Mouse (Mus musculus): ENCODE data around the gene Olfr1014. TPM values are rescaled to one million over a fixed set of nuclear protein-coding genes. Genes with fewer than 3 reads are reported as not detected.
A peak's percentile ranks its signal among the peaks of the same experiment; 100 is the strongest.

The Olfr1014 gene
- not detected for polyA plus RNA-seq (2012; fragmentation: generic; extraction: Trizol)

DNA sequence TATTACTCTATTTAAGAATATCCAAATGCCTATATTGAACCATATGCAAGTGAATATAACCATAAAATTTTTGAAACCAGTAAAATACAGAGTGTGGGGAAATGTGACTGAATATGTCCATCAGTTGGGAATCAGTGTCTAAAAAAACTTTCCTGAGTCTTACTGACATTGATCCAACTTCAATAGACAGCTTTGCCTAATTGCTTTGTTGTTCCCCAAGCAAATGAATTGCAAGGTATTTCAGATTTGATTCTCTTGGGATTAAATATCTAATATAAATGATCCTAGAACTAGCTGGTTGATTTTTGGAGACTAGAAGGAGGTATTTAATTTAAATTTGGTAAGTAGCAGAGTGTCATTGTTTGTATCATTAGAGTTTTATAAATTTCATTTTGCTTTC is at the start of gene Olfr1014:
Olfr1014 (plus strand) TSS at position 301 of the 400 bp plus-strand sequence.
- Histone ChIP-seq H3K36me3 (ENCODE audit: control insufficient read depth, insufficient read depth) (no peaks in the 10 kb centered on the region), H3K4me2 (ENCODE audit: low read depth) (no peak within 1 kb of the TSS), H3K4me3 (no peak within 1 kb of the TSS), H3K27me3 (ENCODE audit: control insufficient read depth, insufficient read depth, insufficient read length) (no peaks in the 10 kb centered on the region), H3K79me2 (ENCODE audit: control insufficient read depth, insufficient read depth) (no peaks in the 10 kb centered on the region), H3ac (ENCODE audit: control insufficient read depth, insufficient read length) (no peak within 1 kb of the TSS)
- no peak for TF ChIP-seq MYOD1 (IDR thresholded peaks at IDR 0.05; ENCODE audit: control insufficient read depth in 1 of 3, insufficient read length in 2 of 3, low read depth in 2 of 3)
- TF ChIP-seq MAX (IDR thresholded peaks at IDR 0.05; ENCODE audit: low read depth) = no peak
- no peak for TF ChIP-seq TCF3 (IDR thresholded peaks at IDR 0.05; ENCODE audit: insufficient read length, low read depth)
- TF ChIP-seq MYOG (IDR thresholded peaks at IDR 0.05; ENCODE audit: control insufficient read depth in 1 of 3, insufficient read depth in 1 of 3, insufficient read length in 2 of 3, low read depth in 2 of 3) = no peak
- TF ChIP-seq TCF12 (IDR thresholded peaks at IDR 0.05; ENCODE audit: insufficient read depth, poor library complexity, severe bottlenecking) = no peak
- no peak for TF ChIP-seq CEBPB (IDR thresholded peaks at IDR 0.05; ENCODE audit: insufficient read depth, poor library complexity, severe bottlenecking)
- no peak for TF ChIP-seq E2F4 (IDR thresholded peaks at IDR 0.05; ENCODE audit: insufficient read depth)
- no peak for TF ChIP-seq USF1 (IDR thresholded peaks at IDR 0.05; ENCODE audit: low read depth)
- TF ChIP-seq REST (IDR thresholded peaks at IDR 0.05; ENCODE audit: insufficient read depth, insufficient read length) = no peak
- TF ChIP-seq SRF (IDR thresholded peaks at IDR 0.05; ENCODE audit: control insufficient read depth, insufficient read length, low read depth) = no peak
- no peak for TF ChIP-seq POLR2A (IDR thresholded peaks at IDR 0.05; ENCODE audit: insufficient read length, low read depth)
- no peak for TF ChIP-seq POLR2AphosphoS2 (IDR thresholded peaks at IDR 0.05; ENCODE audit: insufficient read length, low read depth)

DNA sequence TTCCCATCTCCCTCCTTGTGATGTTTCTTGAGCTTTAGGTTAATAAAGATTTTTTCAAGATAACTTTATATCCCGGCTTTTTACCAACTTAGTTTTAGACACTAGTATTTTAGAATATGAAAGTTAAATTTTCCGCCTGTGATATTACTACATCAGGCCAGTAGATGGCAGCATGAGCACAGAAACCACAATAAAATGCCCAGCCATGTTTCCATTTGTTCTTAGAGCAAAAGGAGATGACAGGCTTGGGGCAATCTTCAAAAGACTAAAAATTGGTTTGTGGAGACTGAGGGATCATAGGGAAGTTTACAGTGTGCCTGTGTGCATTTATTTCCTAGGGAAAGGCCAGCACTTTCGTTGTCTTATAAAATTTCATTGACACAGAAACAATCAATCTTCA is 46.7 kb upstream of the Olfr1014 start:
- TF ChIP-seq SRF (IDR thresholded peaks at IDR 0.05; ENCODE audit: control insufficient read depth, insufficient read length, low read depth) (no peak), TCF3 (IDR thresholded peaks at IDR 0.05; ENCODE audit: insufficient read length, low read depth) (no peak), E2F4 (IDR thresholded peaks at IDR 0.05; ENCODE audit: insufficient read depth) (no peak), TCF12 (IDR thresholded peaks at IDR 0.05; ENCODE audit: insufficient read depth, poor library complexity, severe bottlenecking) (no peak), POLR2A (IDR thresholded peaks at IDR 0.05; ENCODE audit: insufficient read length, low read depth) (no peak), MYOG (IDR thresholded peaks at IDR 0.05; ENCODE audit: control insufficient read depth in 1 of 3, insufficient read depth in 1 of 3, insufficient read length in 2 of 3, low read depth in 2 of 3) (no peak), REST (IDR thresholded peaks at IDR 0.05; ENCODE audit: insufficient read depth, insufficient read length) (no peak), MYOD1 (IDR thresholded peaks at IDR 0.05; ENCODE audit: control insufficient read depth in 1 of 3, insufficient read length in 2 of 3, low read depth in 2 of 3) (no peak), CEBPB (IDR thresholded peaks at IDR 0.05; ENCODE audit: insufficient read depth, poor library complexity, severe bottlenecking) (no peak), MAX (IDR thresholded peaks at IDR 0.05; ENCODE audit: low read depth) (no peak), POLR2AphosphoS2 (IDR thresholded peaks at IDR 0.05; ENCODE audit: insufficient read length, low read depth) (no peak)
- Histone ChIP-seq H3K79me2 (ENCODE audit: control insufficient read depth, insufficient read depth) (no peaks in the 10 kb centered on the region), H3K4me2 (ENCODE audit: low read depth) (peak overlapping the region; percentile 59), H3K4me3 (no peak overlapping the region), H3ac (ENCODE audit: control insufficient read depth, insufficient read length) (no peak overlapping the region), H3K27me3 (ENCODE audit: control insufficient read depth, insufficient read depth, insufficient read length) (no peaks in the 10 kb centered on the region), H3K36me3 (ENCODE audit: control insufficient read depth, insufficient read depth) (no peaks in the 10 kb centered on the region)

DNA sequence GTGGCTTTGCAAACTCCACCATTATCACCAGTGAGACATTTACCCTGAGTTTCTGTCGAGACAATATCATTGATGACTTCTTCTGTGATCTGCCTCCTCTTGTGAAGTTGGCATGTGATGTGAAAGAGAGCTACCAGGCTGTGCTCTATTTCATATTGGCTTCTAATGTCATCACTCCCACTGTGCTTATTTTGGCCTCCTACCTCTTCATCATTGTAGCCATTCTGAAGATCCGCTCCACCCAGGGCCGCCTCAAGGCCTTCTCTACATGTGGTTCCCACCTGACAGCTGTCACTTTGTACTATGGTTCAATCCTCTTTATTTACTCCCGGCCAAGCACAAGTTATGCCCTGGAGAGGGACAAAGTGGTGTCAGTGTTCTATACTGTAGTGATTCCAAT is 18.7 kb upstream of the Olfr1014 start:
- Histone ChIP-seq H3K79me2 (ENCODE audit: control insufficient read depth, insufficient read depth) (no peaks in the 10 kb centered on the region), H3K4me2 (ENCODE audit: low read depth) (no peak overlapping the region), H3K4me3 (no peak overlapping the region), H3ac (ENCODE audit: control insufficient read depth, insufficient read length) (no peak overlapping the region), H3K27me3 (ENCODE audit: control insufficient read depth, insufficient read depth, insufficient read length) (no peaks in the 10 kb centered on the region), H3K36me3 (ENCODE audit: control insufficient read depth, insufficient read depth) (no peaks in the 10 kb centered on the region)
- TF ChIP-seq POLR2A (IDR thresholded peaks at IDR 0.05; ENCODE audit: insufficient read length, low read depth) = no peak
- TF ChIP-seq USF1 (IDR thresholded peaks at IDR 0.05; ENCODE audit: low read depth) = no peak
- TF ChIP-seq MAX (IDR thresholded peaks at IDR 0.05; ENCODE audit: low read depth) = no peak
- no peak for TF ChIP-seq TCF3 (IDR thresholded peaks at IDR 0.05; ENCODE audit: insufficient read length, low read depth)
- TF ChIP-seq REST (IDR thresholded peaks at IDR 0.05; ENCODE audit: insufficient read depth, insufficient read length) = no peak

DNA sequence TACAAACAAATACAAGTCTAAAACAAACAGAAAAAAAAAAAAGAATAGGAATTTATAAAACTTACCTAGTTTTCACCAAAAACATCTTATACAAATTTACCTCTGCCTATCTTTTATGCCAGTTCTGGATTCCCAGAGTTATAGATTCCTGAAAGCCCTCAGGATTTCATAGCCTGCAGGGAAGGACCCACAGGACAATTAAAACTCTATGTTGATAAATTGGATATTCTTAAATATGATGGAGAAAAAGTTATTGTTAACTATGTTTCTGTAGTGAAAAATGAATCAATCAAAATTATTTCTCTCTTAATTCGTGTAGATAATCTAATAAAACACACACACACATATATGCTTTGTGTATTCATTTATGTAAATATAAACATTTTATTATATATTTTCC is 9.8 kb upstream of the Olfr1014 start, which contains the start of gene Olfr1012:
Olfr1012 (minus strand) TSS at position 101 of the 400 bp plus-strand sequence.
- no peak within 1 kb of the TSS for H3ac ChIP-seq (ENCODE audit: control insufficient read depth, insufficient read length)
- no peak within 1 kb of the TSS for H3K4me3 ChIP-seq
- no peak within 1 kb of the TSS for H3K4me2 ChIP-seq (ENCODE audit: low read depth)
- H3K79me2 ChIP-seq (ENCODE audit: control insufficient read depth, insufficient read depth) = no peaks in the 10 kb centered on the region
- no peaks in the 10 kb centered on the region for H3K27me3 ChIP-seq (ENCODE audit: control insufficient read depth, insufficient read depth, insufficient read length)
- H3K36me3 ChIP-seq (ENCODE audit: control insufficient read depth, insufficient read depth) = no peaks in the 10 kb centered on the region
- TF ChIP-seq REST (IDR thresholded peaks at IDR 0.05; ENCODE audit: insufficient read depth, insufficient read length) (no peak), TCF12 (IDR thresholded peaks at IDR 0.05; ENCODE audit: insufficient read depth, poor library complexity, severe bottlenecking) (no peak), SRF (IDR thresholded peaks at IDR 0.05; ENCODE audit: control insufficient read depth, insufficient read length, low read depth) (no peak), TCF3 (IDR thresholded peaks at IDR 0.05; ENCODE audit: insufficient read length, low read depth) (no peak), CEBPB (IDR thresholded peaks at IDR 0.05; ENCODE audit: insufficient read depth, poor library complexity, severe bottlenecking) (no peak), MYOD1 (IDR thresholded peaks at IDR 0.05; ENCODE audit: control insufficient read depth in 1 of 3, insufficient read length in 2 of 3, low read depth in 2 of 3) (no peak), POLR2A (IDR thresholded peaks at IDR 0.05; ENCODE audit: insufficient read length, low read depth) (no peak), MAX (IDR thresholded peaks at IDR 0.05; ENCODE audit: low read depth) (no peak), MYOG (IDR thresholded peaks at IDR 0.05; ENCODE audit: control insufficient read depth in 1 of 3, insufficient read depth in 1 of 3, insufficient read length in 2 of 3, low read depth in 2 of 3) (no peak), E2F4 (IDR thresholded peaks at IDR 0.05; ENCODE audit: insufficient read depth) (no peak), USF1 (IDR thresholded peaks at IDR 0.05; ENCODE audit: low read depth) (no peak), POLR2AphosphoS2 (IDR thresholded peaks at IDR 0.05; ENCODE audit: insufficient read length, low read depth) (no peak)

DNA sequence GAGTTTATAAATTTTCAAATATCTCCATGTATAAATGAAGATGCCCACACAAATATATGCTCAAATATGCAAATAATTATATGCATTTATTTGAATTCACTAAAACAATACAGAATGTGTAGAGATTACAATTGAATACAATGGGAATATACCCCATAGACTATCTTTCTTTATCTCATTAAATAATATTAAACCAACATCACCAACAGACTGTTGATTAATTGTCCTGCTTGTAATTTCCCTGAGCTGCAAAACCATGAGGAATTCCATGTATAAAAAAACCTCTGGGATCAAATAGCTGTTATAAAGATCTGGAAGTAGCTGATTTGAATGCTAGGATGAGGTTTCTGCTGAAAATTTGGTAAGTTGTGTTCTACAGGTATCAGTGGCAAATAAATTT is 5.7 kb upstream of the Olfr1014 start, which contains the start of gene Olfr1013:
Olfr1013 (plus strand) TSS at position 301 of the 400 bp plus-strand sequence.
- no peaks in the 10 kb centered on the region for H3K79me2 ChIP-seq (ENCODE audit: control insufficient read depth, insufficient read depth)
- no peaks in the 10 kb centered on the region for H3K36me3 ChIP-seq (ENCODE audit: control insufficient read depth, insufficient read depth)
- no peak for TF ChIP-seq TCF12 (IDR thresholded peaks at IDR 0.05; ENCODE audit: insufficient read depth, poor library complexity, severe bottlenecking)
- no peak for TF ChIP-seq POLR2AphosphoS2 (IDR thresholded peaks at IDR 0.05; ENCODE audit: insufficient read length, low read depth)
- TF ChIP-seq MYOG (IDR thresholded peaks at IDR 0.05; ENCODE audit: control insufficient read depth in 1 of 3, insufficient read depth in 1 of 3, insufficient read length in 2 of 3, low read depth in 2 of 3) = no peak
- TF ChIP-seq POLR2A (IDR thresholded peaks at IDR 0.05; ENCODE audit: insufficient read length, low read depth) = no peak
- no peak for TF ChIP-seq MAX (IDR thresholded peaks at IDR 0.05; ENCODE audit: low read depth)
- no peak for TF ChIP-seq REST (IDR thresholded peaks at IDR 0.05; ENCODE audit: insufficient read depth, insufficient read length)
- no peak for TF ChIP-seq TCF3 (IDR thresholded peaks at IDR 0.05; ENCODE audit: insufficient read length, low read depth)
- no peak for TF ChIP-seq SRF (IDR thresholded peaks at IDR 0.05; ENCODE audit: control insufficient read depth, insufficient read length, low read depth)
- no peak for TF ChIP-seq USF1 (IDR thresholded peaks at IDR 0.05; ENCODE audit: low read depth)
- TF ChIP-seq MYOD1 (IDR thresholded peaks at IDR 0.05; ENCODE audit: control insufficient read depth in 1 of 3, insufficient read length in 2 of 3, low read depth in 2 of 3) = no peak
- no peak for TF ChIP-seq E2F4 (IDR thresholded peaks at IDR 0.05; ENCODE audit: insufficient read depth)
- TF ChIP-seq CEBPB (IDR thresholded peaks at IDR 0.05; ENCODE audit: insufficient read depth, poor library complexity, severe bottlenecking) = no peak
- no peaks in the 10 kb centered on the region for H3K27me3 ChIP-seq (ENCODE audit: control insufficient read depth, insufficient read depth, insufficient read length)
- H3ac ChIP-seq (ENCODE audit: control insufficient read depth, insufficient read length) = no peak within 1 kb of the TSS
- no peak within 1 kb of the TSS for H3K4me3 ChIP-seq
- H3K4me2 ChIP-seq (ENCODE audit: low read depth) = no peak within 1 kb of the TSS

All from myocyte (in vitro differentiated cells).